Mouse (Mus musculus) bone marrow macrophage, adult 2 months (primary cell): ENCODE data around the gene Lrrc28. TPM values are rescaled to one million over a fixed set of nuclear protein-coding genes. Genes with fewer than 3 reads are reported as not detected.

Source experiments
- H3K27ac ChIP-seq: 2 replicates; pipeline ENCODE4 v1.5.1; 2012; ENCODE audit warnings: low read depth, low read length; ENCODE audit not compliant: insufficient read depth
- H3K4me1 ChIP-seq: 2 replicates; pipeline ENCODE4 v1.6.1; 2012; ENCODE audit warnings: low read length; ENCODE audit not compliant: control insufficient read depth, insufficient read depth
- H3K4me3 ChIP-seq: 2 replicates; pipeline ENCODE4 v1.5.1; 2012; ENCODE audit warnings: mild to moderate bottlenecking, low read length, moderate library complexity; ENCODE audit not compliant: insufficient read depth
- CTCF ChIP-seq: IDR thresholded peaks from 2 replicates; pipeline ENCODE4 v1.5.1; 2012; ENCODE audit warnings: low read depth, mild to moderate bottlenecking, low read length, moderate library complexity
- POLR2A ChIP-seq: IDR thresholded peaks from 2 replicates; pipeline ENCODE4 v1.6.1; 2012; ENCODE audit warnings: mild to moderate bottlenecking, low read depth, low read length, borderline replicate concordance
- polyA plus RNA-seq: library from polyadenylated mRNA; stranded (reverse); fragments of >200 nt; gene quantifications from 2 replicates; pipeline ENCODE4 v1.2.4, GENCODE M21; 2012; ENCODE audit not compliant: missing spikeins, insufficient read depth, insufficient read length

Lrrc28 gene
- polyA plus RNA-seq, 1 experiment: 7.9 TPM

- no peak overlapping the region for H3K27ac ChIP-seq
- H3K4me1 ChIP-seq: no peaks in the 10 kb centered on the region
- no peak overlapping the region for H3K4me3 ChIP-seq
- TF ChIP-seq CTCF: no peak
- TF ChIP-seq POLR2A: no peak
Measured at GRCm38 (mm10) chr7:67607669-67608347, 37.3 kb downstream of the Lrrc28 start.

GRCm38 (mm10) chr7:67606250-67606649 is 38.8 kb downstream of the Lrrc28 start:
- H3K4me3 ChIP-seq: no peak overlapping the region
- H3K4me1 ChIP-seq: no peaks in the 10 kb centered on the region
- TF ChIP-seq POLR2A (no peak), CTCF (no peak)
- no peak overlapping the region for H3K27ac ChIP-seq

GRCm38 (mm10) chr7:67605114-67605513 is 40.0 kb downstream of the Lrrc28 start:
- no peak overlapping the region for H3K27ac ChIP-seq
- H3K4me1 ChIP-seq: no peaks in the 10 kb centered on the region
- TF ChIP-seq CTCF (no peak), POLR2A (no peak)
- no peak overlapping the region for H3K4me3 ChIP-seq

GRCm38 (mm10) chr7:67598050-67598449 is 47.0 kb downstream of the Lrrc28 start:
- Histone ChIP-seq H3K27ac (no peak overlapping the region), H3K4me3 (no peak overlapping the region)
- no peak for TF ChIP-seq POLR2A
- TF ChIP-seq CTCF: no peak

GRCm38 (mm10) chr7:67596961-67597360 is 48.1 kb downstream of the Lrrc28 start:
- no peak overlapping the region for H3K4me3 ChIP-seq
- no peak overlapping the region for H3K27ac ChIP-seq
- TF ChIP-seq POLR2A (no peak), CTCF (no peak)
- H3K4me1 ChIP-seq: peaks cover 4% of the 10 kb centered on the region

More at GRCm38 (mm10) chr7:67598050-67598449, 47.0 kb downstream of the Lrrc28 start:
- peaks cover 4% of the 10 kb centered on the region for H3K4me1 ChIP-seq

GRCm38 (mm10) chr7:67596322-67596721 is 48.7 kb downstream of the Lrrc28 start:
- Histone ChIP-seq H3K27ac (no peak overlapping the region), H3K4me1 (peaks cover 4% of the 10 kb centered on the region), H3K4me3 (no peak overlapping the region)
- no peak for TF ChIP-seq POLR2A
- no peak for TF ChIP-seq CTCF

- Histone ChIP-seq H3K27ac (no peak overlapping the region), H3K4me3 (no peak overlapping the region), H3K4me1 (peaks cover 7% of the 10 kb centered on the region)
- TF ChIP-seq CTCF: no peak
- no peak for TF ChIP-seq POLR2A
Measured at GRCm38 (mm10) chr7:67593902-67594301, 51.2 kb downstream of the Lrrc28 start.

- no peak overlapping the region for H3K27ac ChIP-seq
- TF ChIP-seq CTCF (no peak), POLR2A (no peak)
- no peak overlapping the region for H3K4me3 ChIP-seq
- peaks cover 10% of the 10 kb centered on the region for H3K4me1 ChIP-seq
Measured at GRCm38 (mm10) chr7:67592670-67593069, 52.4 kb downstream of the Lrrc28 start.

- Histone ChIP-seq H3K4me1 (peaks cover 6% of the 10 kb centered on the region), H3K27ac (no peak overlapping the region), H3K4me3 (no peak overlapping the region)
- TF ChIP-seq POLR2A (no peak), CTCF (no peak)
Measured at GRCm38 (mm10) chr7:67588743-67589142, 56.3 kb downstream of the Lrrc28 start.

GRCm38 (mm10) chr7:67586479-67586878 is 58.6 kb downstream of the Lrrc28 start:
- TF ChIP-seq POLR2A (no peak), CTCF (no peak)
- Histone ChIP-seq H3K27ac (no peak overlapping the region), H3K4me1 (peaks cover 11% of the 10 kb centered on the region), H3K4me3 (no peak overlapping the region)
